Mouse (Mus musculus) midbrain, postnatal 0 days (tissue): Measurements from ENCODE around the gene Mab21l3. TPM values are rescaled to one million over a fixed set of nuclear protein-coding genes. Genes with fewer than 3 reads are reported as not detected.

Experiments used
- ATAC-seq: fragments of 200-750 bp; cut with Nextera tagmentation; 2 replicates; pipeline ENCODE4 v1.8.0; 2017; ENCODE audit warnings: moderate number of reproducible peaks, mild to moderate bottlenecking, moderate TSS enrichment, moderate library complexity; ENCODE audit not compliant: low FRiP score
- DNase-seq: peaks from one replicate; pipeline ENCODE4 v3.0.0-alpha.2; 2015; ENCODE audit warnings: low spot score
- H3K27ac ChIP-seq: fragments of 300-500 bp; sonication (generic); 2 replicates; pipeline ENCODE4 v1.5.1; 2014; ENCODE audit warnings: low read depth, mild to moderate bottlenecking, low read length, mixed read lengths
- H3K27me3 ChIP-seq: fragments of 300-500 bp; sonication (generic); 2 replicates; pipeline ENCODE4 v1.6.1; 2014; ENCODE audit warnings: low read length, control low read depth, mixed read lengths; ENCODE audit not compliant: insufficient read depth
- H3K36me3 ChIP-seq: fragments of 300-500 bp; sonication (generic); 2 replicates; pipeline ENCODE4 v1.6.1; 2014; ENCODE audit warnings: low read length, control low read depth, mixed read lengths; ENCODE audit not compliant: insufficient read depth
- H3K4me1 ChIP-seq: fragments of 300-500 bp; sonication (generic); 2 replicates; pipeline ENCODE4 v1.6.1; 2014; ENCODE audit warnings: mild to moderate bottlenecking, control low read depth, antibody characterized with exemption, low read length, mixed read lengths; ENCODE audit not compliant: insufficient read depth
- H3K4me2 ChIP-seq: fragments of 300-500 bp; sonication (generic); 2 replicates; pipeline ENCODE4 v1.6.1; 2014; ENCODE audit warnings: low read depth, mild to moderate bottlenecking, low read length, mixed read lengths; ENCODE audit not compliant: poor library complexity, severe bottlenecking
- H3K4me3 ChIP-seq: fragments of 300-500 bp; sonication (generic); 2 replicates; pipeline ENCODE4 v1.5.1; 2014; ENCODE audit warnings: low read depth, mild to moderate bottlenecking, low read length, moderate library complexity
- H3K9ac ChIP-seq: fragments of 300-500 bp; sonication (generic); replicated peaks from 2 replicates; pipeline ENCODE4 v1.6.1; 2014; ENCODE audit warnings: mild to moderate bottlenecking, low read length, moderate library complexity, mixed read lengths; ENCODE audit not compliant: poor library complexity, severe bottlenecking
- H3K9me3 ChIP-seq: fragments of 300-500 bp; sonication (generic); 2 replicates; pipeline ENCODE4 v1.6.1; 2016; ENCODE audit warnings: low read length, control low read depth
- CTCF ChIP-seq: IDR thresholded peaks from 2 replicates; pipeline ENCODE4 v1.5.1; 2016; ENCODE audit warnings: antibody characterized with exemption, mild to moderate bottlenecking
- WGBS: fragments of 180-500 bp; shearing (Covaris S2); extraction: QIAGEN DNeasy Blood & Tissue Kit; methylation state at CpG from one replicate; pipeline ENCODE4 v1.1.7; 2014; 5-methylcytosine and 5-hydroxymethylcytosine counted together
- polyA plus RNA-seq: library from polyadenylated mRNA; unstranded; fragments of >200 nt; fragmentation: Nextera tagmentation; extraction: Ambion mirVana; gene quantifications from 2 replicates; pipeline ENCODE4 v1.2.1, GENCODE M21; 2015
- total RNA-seq: library from RNA; depleted of rRNA; stranded (reverse); fragments of >200 nt; gene quantifications from 2 replicates; pipeline ENCODE4 v1.2.3, GENCODE M21; 2014; rRNA removed

Gene Mab21l3
- total and polyA plus RNA-seq, 2 experiments from 2014 or later, result 0.22 TPM; not detected in 1

DNA sequence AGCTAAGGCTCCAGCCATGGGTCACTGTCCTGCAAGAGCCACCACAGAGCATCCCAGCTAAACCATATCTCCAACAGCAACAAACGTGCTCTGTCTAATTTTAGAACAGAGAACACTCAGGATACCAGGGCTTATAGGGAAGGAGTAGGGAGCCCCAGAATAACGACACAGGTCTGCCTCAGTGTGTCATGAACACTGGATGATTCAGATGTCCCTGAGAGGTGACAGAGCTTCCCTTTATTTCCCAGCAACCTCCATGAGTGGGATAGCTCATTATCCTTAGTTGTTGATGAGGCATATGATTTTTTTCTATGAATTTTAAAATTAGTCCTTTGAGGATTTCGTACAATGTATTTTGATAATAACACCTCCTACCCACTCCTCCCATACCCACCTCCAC, 78.2 kb downstream of the Mab21l3 start:
- Histone ChIP-seq H3K4me2 (no peak overlapping the region), H3K4me3 (no peak overlapping the region), H3K36me3 (no peaks in the 10 kb centered on the region), H3K4me1 (no peaks in the 10 kb centered on the region), H3K27me3 (no peaks in the 10 kb centered on the region), H3K9me3 (0 out of 2 replicates have a peak, but pooled peaks cover 5% of the 10 kb centered on the region), H3K27ac (no peak overlapping the region), H3K9ac (no peak overlapping the region)
- ATAC-seq (no peak), DNase-seq (no peak)
- WGBS, result 75% methylated on average over 3 of the region's 3 CpGs
- no peak for TF ChIP-seq CTCF

GRCm38 (mm10) chr3:101763566-101763965, 85.2 kb downstream of the Mab21l3 start:
- TF ChIP-seq CTCF, result no peak
- Histone ChIP-seq H3K4me3 (no peak overlapping the region), H3K27me3 (no peaks in the 10 kb centered on the region), H3K4me1 (no peaks in the 10 kb centered on the region), H3K9me3 (0 out of 2 replicates have a peak, but pooled peaks cover 3% of the 10 kb centered on the region), H3K9ac (no peak overlapping the region), H3K36me3 (no peaks in the 10 kb centered on the region), H3K4me2 (no peak overlapping the region), H3K27ac (no peak overlapping the region)
- ATAC-seq (no peak), DNase-seq (no peak)

Other genes starting within 250 kb of the Mab21l3 start
- gene Atp1a1, start 244.3 kb downstream of the Mab21l3 start, total RNA-seq, result 211 and 235 TPM in 2 replicates
- gene Atp1a1, start 244.3 kb downstream of the Mab21l3 start, polyA plus RNA-seq, result 54.7 and 56.7 TPM in 2 replicates
- gene Slc22a15, start 75.5 kb upstream of the Mab21l3 start, total RNA-seq, result 13.2 and 13.5 TPM in 2 replicates
- gene Slc22a15, start 75.5 kb upstream of the Mab21l3 start, polyA plus RNA-seq, result 5.6 and 6.2 TPM in 2 replicates
- gene Nhlh2, start 161.1 kb upstream of the Mab21l3 start, total RNA-seq, result 18.8 and 21.2 TPM in 2 replicates
- gene Nhlh2, start 161.1 kb upstream of the Mab21l3 start, polyA plus RNA-seq, result 12.8 and 16.0 TPM in 2 replicates
- gene Casq2, start 237.5 kb upstream of the Mab21l3 start, total RNA-seq, result 0.93 and 4.5 TPM in 2 replicates
- 0.61 and 0.84 TPM in 2 replicates for gene Casq2, start 237.5 kb upstream of the Mab21l3 start, polyA plus RNA-seq